Mouse (Mus musculus) kidney, embryonic 14.5 days (tissue): ENCODE data around the gene Golt1a. TPM values are rescaled to one million over a fixed set of nuclear protein-coding genes. Genes with fewer than 3 reads are reported as not detected.

ENCODE experiments used
- ATAC-seq: fragments of 200-750 bp; cut with Nextera tagmentation; 2 replicates; pipeline ENCODE4 v1.8.0; 2017; ENCODE audit warnings: moderate number of reproducible peaks, mild to moderate bottlenecking, moderate TSS enrichment, moderate library complexity; ENCODE audit not compliant: low FRiP score, low TSS enrichment
- H3K27ac ChIP-seq: fragments of 300-500 bp; sonication (generic); 2 replicates; pipeline ENCODE4 v1.5.1; 2014; ENCODE audit warnings: low read depth, mild to moderate bottlenecking, low read length, moderate library complexity, mixed read lengths
- H3K27me3 ChIP-seq: fragments of 300-500 bp; sonication (generic); 2 replicates; pipeline ENCODE4 v1.6.1; 2014; ENCODE audit warnings: mild to moderate bottlenecking, low read length; ENCODE audit not compliant: control insufficient read depth, insufficient read depth
- H3K36me3 ChIP-seq: fragments of 300-500 bp; sonication (generic); 2 replicates; pipeline ENCODE4 v1.6.1; 2014; ENCODE audit warnings: low read length, mixed read lengths; ENCODE audit not compliant: control insufficient read depth, insufficient read depth
- H3K4me1 ChIP-seq: fragments of 300-500 bp; sonication (generic); 2 replicates; pipeline ENCODE4 v1.6.1; 2014; ENCODE audit warnings: low read length, mixed read lengths; ENCODE audit not compliant: control insufficient read depth, insufficient read depth
- H3K4me2 ChIP-seq: fragments of 300-500 bp; sonication (generic); replicated peaks from 2 replicates; pipeline ENCODE4 v1.6.1; 2014; ENCODE audit warnings: low read depth, mild to moderate bottlenecking, low read length
- H3K4me3 ChIP-seq: fragments of 300-500 bp; sonication (generic); 2 replicates; pipeline ENCODE4 v1.5.1; 2014; ENCODE audit warnings: mild to moderate bottlenecking, low read length
- H3K9ac ChIP-seq: fragments of 300-500 bp; sonication (generic); 2 replicates; pipeline ENCODE4 v1.6.1; 2014; ENCODE audit warnings: low read depth, mild to moderate bottlenecking, low read length, moderate library complexity
- H3K9me3 ChIP-seq: fragments of 300-500 bp; sonication (generic); 2 replicates; pipeline ENCODE4 v1.6.1; 2016; ENCODE audit warnings: low read length; ENCODE audit not compliant: control insufficient read depth
- WGBS: fragments of 180-500 bp; shearing (Covaris S2); extraction: QIAGEN DNeasy Blood & Tissue Kit; methylation state at CpG from one replicate; pipeline ENCODE4 v1.1.7; 2014; 5-methylcytosine and 5-hydroxymethylcytosine counted together
- polyA plus RNA-seq: library from polyadenylated mRNA; unstranded; fragments of >200 nt; fragmentation: Nextera tagmentation; extraction: Ambion mirVana; gene quantifications from 2 replicates; pipeline ENCODE4 v1.2.1, GENCODE M21; 2014

The Golt1a gene
- polyA plus RNA-seq, 1 experiment from 2014 or later: 6.1 TPM

GRCm38 (mm10) chr1:133371431-133371830 lies 61.8 kb downstream of the Golt1a start:
- 85% methylated on average over 6 of the region's 6 CpGs for WGBS
- Histone ChIP-seq H3K9ac (no peak overlapping the region), H3K36me3 (no peaks in the 10 kb centered on the region), H3K4me2 (no peak overlapping the region), H3K4me1 (peaks cover 8% of the 10 kb centered on the region), H3K4me3 (no peak overlapping the region), H3K9me3 (no peaks in the 10 kb centered on the region), H3K27me3 (no peaks in the 10 kb centered on the region; the same call in 1 of the 2 replicates), H3K27ac (no peak overlapping the region)
- ATAC-seq: no peak

DNA sequence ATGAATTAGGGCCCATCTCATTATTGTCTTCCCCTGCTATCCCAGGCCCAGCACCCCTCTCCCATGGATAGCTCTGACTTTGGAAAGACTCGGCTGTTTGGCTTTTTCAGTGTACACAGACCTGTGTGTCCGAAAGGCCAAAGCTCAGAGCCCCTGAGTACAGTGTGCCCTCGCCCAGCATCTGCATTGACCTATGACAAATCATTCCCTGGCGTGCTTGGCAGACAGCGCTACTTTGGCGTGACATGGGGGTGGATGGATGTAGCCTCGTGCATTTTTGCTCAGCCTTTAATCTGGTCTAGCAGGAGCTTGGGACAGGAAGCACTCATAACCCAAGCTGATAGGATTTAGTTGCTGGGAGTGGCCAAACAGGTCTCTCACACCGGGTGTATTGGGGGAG lies 62.5 kb downstream of the Golt1a start:
- Histone ChIP-seq H3K36me3 (no peaks in the 10 kb centered on the region), H3K27me3 (no peaks in the 10 kb centered on the region; the same call in 1 of the 2 replicates), H3K27ac (no peak overlapping the region), H3K4me3 (no peak overlapping the region), H3K9ac (no peak overlapping the region), H3K9me3 (no peaks in the 10 kb centered on the region), H3K4me2 (no peak overlapping the region), H3K4me1 (peaks cover 8% of the 10 kb centered on the region)
- 49% methylated on average over 8 of the region's 8 CpGs for WGBS
- no peak for ATAC-seq

Other genes starting within 250 kb of the Golt1a start
- 17.9 and 49.4 TPM in 2 replicates for gene Ppp1r15b, start 178.7 kb upstream of the Golt1a start, polyA plus RNA-seq
- 3.3 and 6.1 TPM in 2 replicates for gene Plekha6, start 145.6 kb upstream of the Golt1a start, polyA plus RNA-seq
- not detected in 2 replicates for gene Kiss1, start 12.1 kb downstream of the Golt1a start, polyA plus RNA-seq
- 50.2 and 92.1 TPM in 2 replicates for gene Ren1, start 40.7 kb downstream of the Golt1a start, polyA plus RNA-seq
- 1.7 and 2.0 TPM in 2 replicates for gene Etnk2, start 53.8 kb downstream of the Golt1a start, polyA plus RNA-seq
- gene Sox13, start 114.6 kb downstream of the Golt1a start, polyA plus RNA-seq: 13.8 and 16.2 TPM in 2 replicates